Mouse (Mus musculus): ENCODE data around the gene Sez6l.

DNA sequence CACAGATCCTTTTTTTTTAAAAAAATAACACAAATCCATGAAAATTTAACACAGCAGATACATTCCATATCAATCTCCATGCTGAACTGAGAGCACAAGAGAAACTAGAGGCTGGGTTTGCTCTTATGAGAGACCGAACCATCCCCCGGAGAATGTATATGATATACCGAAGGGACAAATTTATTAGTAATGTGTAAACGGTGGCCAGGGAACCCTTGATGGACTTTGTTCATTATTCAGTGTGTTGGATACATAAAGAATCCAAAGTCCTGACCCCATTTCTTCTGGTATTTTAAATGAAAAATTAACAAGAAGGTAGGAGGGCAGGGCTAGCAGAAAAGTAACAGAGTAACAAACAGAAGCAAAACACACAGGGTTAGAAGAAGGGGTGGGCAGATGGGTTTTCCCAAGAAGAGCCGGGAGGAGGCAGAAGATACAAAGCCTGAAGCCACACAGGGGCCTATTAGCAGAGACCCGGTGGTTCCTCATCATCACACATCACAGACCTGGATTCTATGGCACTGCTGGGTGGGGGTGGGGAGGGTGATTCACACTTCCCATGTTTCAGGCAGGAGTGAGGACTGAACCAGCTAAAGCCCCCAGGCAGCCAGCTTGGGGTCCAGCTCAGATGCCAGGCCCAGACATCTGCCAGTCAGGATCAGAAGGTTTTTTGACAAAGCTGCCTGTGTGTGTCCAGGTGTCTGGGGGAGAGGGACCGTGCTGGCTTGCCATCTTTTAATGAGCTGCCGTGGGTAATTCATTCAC is 76.9 kb downstream of the Sez6l start:
- no peak for TF ChIP-seq ZC3H11A (IDR thresholded peaks at IDR 0.05; ENCODE audit: borderline replicate concordance, low read depth, low read length)
- TF ChIP-seq CHD2 (IDR thresholded peaks at IDR 0.05; ENCODE audit: low read depth, low read length), result no peak

Measured in ES-E14 (cell line).